In the genomic region with DNA sequence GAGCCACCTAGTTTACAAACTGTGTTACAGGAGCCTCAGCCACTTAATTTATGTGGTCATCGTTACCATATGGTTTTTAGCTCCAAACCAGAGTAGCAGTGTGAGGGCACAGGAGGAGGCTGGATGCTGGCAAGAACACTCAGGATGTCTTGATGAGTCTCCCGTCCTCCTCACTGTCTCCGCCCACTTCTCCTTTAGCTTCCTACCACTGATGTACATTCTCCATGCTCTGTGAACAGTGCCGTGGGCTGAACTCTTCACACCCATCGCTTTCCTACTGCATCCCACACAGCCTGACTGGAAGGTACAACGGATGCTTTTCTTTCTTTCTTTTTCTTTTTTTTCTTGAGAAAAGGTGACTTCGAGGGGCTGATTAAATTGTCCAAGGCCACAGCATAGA, we compare ENCODE assay signal across 9 mouse cellular contexts.
"Had no signal": no experiment of that assay in that cellular context is flagged by ENCODE, and none has a peak within 500 bp of the region (broad histone marks: within the 10 kb centered on the region; RNA-seq: fewer than 3 reads in every experiment).

No protein-coding gene starts in this region.

- DNase-seq: kidney, adult 18-20 months; kidney, postnatal 10 days; kidney, postnatal 4 days; liver; liver, embryonic 13.5 days; liver, postnatal 0 days; lung, postnatal 14 days; retina, postnatal 1 day; thymus, postnatal 4 days had no signal
